Mouse (Mus musculus) brain, embryonic 18.5 days (tissue): ENCODE measurements around the gene Atm.
A peak's percentile ranks its signal among the peaks of the same experiment; 100 is the strongest.

Experiments used
- DNase-seq: peaks from one replicate; pipeline ENCODE4 v3.0.0-alpha.2; 2012; ENCODE audit warnings: low read depth, low spot score

Gene Atm

GRCm38 (mm10) chr9:53536558-53537320 lies at the start of gene Atm, which contains the start of gene Npat:
Atm (minus strand) TSS chr9:53536740.
Npat (plus strand) TSS chr9:53537047.
- DNase-seq: peak; percentile 99

GRCm38 (mm10) chr9:53581870-53582269 lies 45.3 kb upstream of the Atm start:
- no peak for DNase-seq

GRCm38 (mm10) chr9:53575721-53576120 lies 39.2 kb upstream of the Atm start:
- DNase-seq: no peak

GRCm38 (mm10) chr9:53572516-53573307 lies 36.2 kb upstream of the Atm start:
- DNase-seq: no peak

GRCm38 (mm10) chr9:53570662-53571061 lies 34.1 kb upstream of the Atm start:
- DNase-seq: no peak

GRCm38 (mm10) chr9:53537336-53537965 lies 911 bp upstream of the Atm start:
- no peak for DNase-seq

GRCm38 (mm10) chr9:53535416-53536320 lies 872 bp downstream of the Atm start:
- no peak for DNase-seq

- DNase-seq: no peak
These were observed 19.0 kb downstream of the Atm start for GRCm38 (mm10) chr9:53517373-53518009.

GRCm38 (mm10) chr9:53514091-53514490 lies 22.4 kb downstream of the Atm start:
- DNase-seq: no peak

GRCm38 (mm10) chr9:53508053-53508452 lies 28.5 kb downstream of the Atm start:
- DNase-seq: no peak

- no peak for DNase-seq
These were observed 50.7 kb downstream of the Atm start for GRCm38 (mm10) chr9:53485886-53486285.

- no peak for DNase-seq
These were observed 63.6 kb downstream of the Atm start for GRCm38 (mm10) chr9:53472806-53473518.

GRCm38 (mm10) chr9:53452038-53452437 lies 84.5 kb downstream of the Atm start:
- DNase-seq: no peak

GRCm38 (mm10) chr9:53450609-53451008 lies 85.9 kb downstream of the Atm start:
- DNase-seq: no peak

GRCm38 (mm10) chr9:53435830-53436570 lies 100.5 kb downstream of the Atm start:
- DNase-seq: no peak

GRCm38 (mm10) chr9:53427638-53428037 lies 108.9 kb downstream of the Atm start:
- no peak for DNase-seq

- DNase-seq: no peak
These were observed 109.8 kb downstream of the Atm start for GRCm38 (mm10) chr9:53426726-53427125.

- no peak for DNase-seq
These were observed 114.2 kb downstream of the Atm start for GRCm38 (mm10) chr9:53422133-53422896.

- DNase-seq: no peak
These were observed 127.1 kb downstream of the Atm start for GRCm38 (mm10) chr9:53409427-53409826.
